Mouse (Mus musculus) embryonic facial prominence, embryonic 13.5 days (tissue): ENCODE measurements around the gene Lrtm2. TPM values are rescaled to one million over a fixed set of nuclear protein-coding genes. Genes with fewer than 3 reads are reported as not detected.

ENCODE experiments used
- ATAC-seq: fragments of 200-750 bp; cut with Nextera tagmentation; 2 replicates; pipeline ENCODE4 v1.8.0; 2017; ENCODE audit warnings: low read depth; ENCODE audit not compliant: insufficient number of reproducible peaks, insufficient read depth, low FRiP score, low TSS enrichment
- H3K27ac ChIP-seq: fragments of 300-500 bp; sonication (generic); 2 replicates; pipeline ENCODE4 v1.5.1; 2015; ENCODE audit warnings: moderate library complexity, mild to moderate bottlenecking, inconsistent platforms
- H3K27me3 ChIP-seq: fragments of 300-500 bp; sonication (generic); 2 replicates; pipeline ENCODE4 v1.6.1; 2015; ENCODE audit warnings: mild to moderate bottlenecking, inconsistent platforms
- H3K36me3 ChIP-seq: fragments of 300-500 bp; sonication (generic); 2 replicates; pipeline ENCODE4 v1.6.1; 2015; ENCODE audit warnings: mild to moderate bottlenecking, inconsistent platforms
- H3K4me1 ChIP-seq: fragments of 300-500 bp; sonication (generic); 2 replicates; pipeline ENCODE4 v1.6.1; 2015; ENCODE audit warnings: inconsistent platforms
- H3K4me2 ChIP-seq: fragments of 300-500 bp; sonication (generic); 2 replicates; pipeline ENCODE4 v1.6.1; 2015; ENCODE audit warnings: moderate library complexity, mild to moderate bottlenecking, inconsistent platforms
- H3K4me3 ChIP-seq: fragments of 300-500 bp; sonication (generic); 2 replicates; pipeline ENCODE4 v1.5.1; 2015; ENCODE audit warnings: mild to moderate bottlenecking, inconsistent platforms
- H3K9ac ChIP-seq: fragments of 300-500 bp; sonication (generic); 2 replicates; pipeline ENCODE4 v1.6.1; 2015; ENCODE audit warnings: mild to moderate bottlenecking, inconsistent platforms
- H3K9me3 ChIP-seq: fragments of 300-500 bp; sonication (generic); 2 replicates; pipeline ENCODE4 v1.6.1; 2016; ENCODE audit warnings: inconsistent platforms
- WGBS: fragments of 180-500 bp; shearing (Covaris S2); methylation state at CpG from one replicate; pipeline ENCODE4 v1.1.7; 2015; ENCODE audit warnings: mixed read lengths; 5-methylcytosine and 5-hydroxymethylcytosine counted together
- polyA plus RNA-seq: library from polyadenylated mRNA; unstranded; fragments of >200 nt; fragmentation: Nextera tagmentation; extraction: Ambion mirVana; gene quantifications from 2 replicates; pipeline ENCODE4 v1.2.1, GENCODE M21; 2015

The Lrtm2 gene
- polyA plus RNA-seq, 1 experiment from 2014 or later = not detected

DNA sequence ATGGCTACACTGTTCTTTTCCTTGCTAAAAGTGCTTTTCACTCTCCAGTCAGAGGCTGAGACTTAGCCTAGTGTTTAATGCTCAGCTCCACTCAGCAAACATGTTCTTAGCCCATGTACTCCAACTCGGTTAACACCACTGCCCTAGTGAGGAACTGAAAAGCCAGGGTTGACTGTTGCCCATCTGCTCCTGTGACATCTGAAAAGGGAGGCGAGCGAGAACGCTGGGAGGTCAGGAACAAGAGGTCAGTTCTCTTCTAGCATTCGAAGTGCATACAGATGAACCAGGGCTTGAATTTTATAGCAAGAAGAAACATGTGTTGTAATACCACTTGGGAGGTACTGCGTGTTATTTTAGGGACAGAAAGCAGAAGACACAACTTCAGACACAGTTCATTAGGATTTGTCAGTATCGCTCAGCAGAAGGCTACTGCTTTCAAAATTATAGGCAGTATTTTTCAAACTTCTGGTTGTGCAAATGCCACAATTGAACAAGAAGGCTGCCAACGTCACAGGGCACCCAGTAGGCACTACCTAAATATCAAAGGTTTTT, 27.5 kb upstream of the Lrtm2 start:
- Histone ChIP-seq H3K36me3 (peaks cover 71% of the 10 kb centered on the region), H3K27me3 (no peaks in the 10 kb centered on the region), H3K4me2 (no peak overlapping the region), H3K9ac (no peak overlapping the region), H3K4me3 (no peak overlapping the region), H3K4me1 (no peaks in the 10 kb centered on the region), H3K9me3 (no peaks in the 10 kb centered on the region), H3K27ac (no peak overlapping the region)
- no peak for ATAC-seq
- 92% methylated on average over 8 of the region's 8 CpGs for WGBS

- H3K9ac ChIP-seq = no peak overlapping the region
- H3K4me1 ChIP-seq = no peaks in the 10 kb centered on the region
- H3K9me3 ChIP-seq = no peaks in the 10 kb centered on the region
- no peaks in the 10 kb centered on the region for H3K27me3 ChIP-seq
- WGBS = 85% methylated on average over 6 of the region's 6 CpGs
- peaks cover 40% of the 10 kb centered on the region for H3K36me3 ChIP-seq
- H3K4me3 ChIP-seq = no peak overlapping the region
- H3K27ac ChIP-seq = no peak overlapping the region
- H3K4me2 ChIP-seq = no peak overlapping the region
- ATAC-seq = no peak
These were observed 21.9 kb upstream of the Lrtm2 start for GRCm38 (mm10) chr6:119352501-119352900.

GRCm38 (mm10) chr6:119351656-119352055, 21.1 kb upstream of the Lrtm2 start:
- Histone ChIP-seq H3K4me1 (no peaks in the 10 kb centered on the region), H3K9me3 (no peaks in the 10 kb centered on the region), H3K27me3 (no peaks in the 10 kb centered on the region), H3K4me2 (no peak overlapping the region), H3K4me3 (no peak overlapping the region), H3K9ac (no peak overlapping the region), H3K27ac (no peak overlapping the region), H3K36me3 (peaks cover 33% of the 10 kb centered on the region)
- no peak for ATAC-seq
- WGBS = 86% methylated on average over 8 of the region's 8 CpGs

- WGBS = 82% methylated on average over 9 of the region's 9 CpGs
- no peak overlapping the region for H3K4me2 ChIP-seq
- H3K36me3 ChIP-seq = peaks cover 24% of the 10 kb centered on the region
- H3K9ac ChIP-seq = no peak overlapping the region
- no peak overlapping the region for H3K27ac ChIP-seq
- no peaks in the 10 kb centered on the region for H3K27me3 ChIP-seq
- H3K4me1 ChIP-seq = no peaks in the 10 kb centered on the region
- no peak for ATAC-seq
- no peak overlapping the region for H3K4me3 ChIP-seq
- H3K9me3 ChIP-seq = no peaks in the 10 kb centered on the region
These were observed 20.2 kb upstream of the Lrtm2 start for GRCm38 (mm10) chr6:119350703-119351198.

GRCm38 (mm10) chr6:119348234-119348633, 17.7 kb upstream of the Lrtm2 start:
- Histone ChIP-seq H3K4me1 (no peaks in the 10 kb centered on the region), H3K4me2 (no peak overlapping the region), H3K27ac (no peak overlapping the region), H3K36me3 (peaks cover under 1% of the 10 kb centered on the region; the same call in 1 of the 2 replicates), H3K9me3 (no peaks in the 10 kb centered on the region), H3K4me3 (no peak overlapping the region), H3K9ac (no peak overlapping the region), H3K27me3 (no peaks in the 10 kb centered on the region)
- no peak for ATAC-seq
- 0% methylated on average over 1 of the region's 1 CpGs for WGBS

DNA sequence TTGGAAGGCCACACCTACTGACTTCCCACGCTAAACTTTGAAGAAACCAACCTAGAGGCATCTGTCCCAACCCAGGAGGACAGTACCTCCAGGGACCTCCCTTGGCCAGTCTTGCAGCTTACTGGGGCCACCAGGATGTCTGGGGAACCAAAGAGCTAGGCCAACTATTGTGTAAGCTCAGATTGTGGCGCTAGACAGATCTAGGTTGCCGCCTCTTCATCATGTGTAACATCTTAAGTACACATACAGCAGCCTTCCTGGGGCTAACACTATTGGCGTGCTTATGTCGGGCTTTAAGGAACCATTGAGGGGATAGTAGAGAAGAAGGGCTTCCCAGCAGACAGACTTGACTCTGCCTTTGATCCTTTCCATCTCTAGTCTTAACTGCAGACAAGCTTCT, 17.2 kb upstream of the Lrtm2 start:
- Histone ChIP-seq H3K36me3 (no peaks in the 10 kb centered on the region), H3K4me1 (no peaks in the 10 kb centered on the region), H3K9me3 (no peaks in the 10 kb centered on the region), H3K27ac (no peak overlapping the region), H3K4me2 (no peak overlapping the region), H3K4me3 (no peak overlapping the region), H3K9ac (no peak overlapping the region), H3K27me3 (no peaks in the 10 kb centered on the region)
- ATAC-seq = no peak
- 74% methylated on average over 5 of the region's 5 CpGs for WGBS

- H3K4me2 ChIP-seq = no peak overlapping the region
- no peaks in the 10 kb centered on the region for H3K27me3 ChIP-seq
- WGBS = 46% methylated on average over 10 of the region's 10 CpGs
- no peaks in the 10 kb centered on the region for H3K36me3 ChIP-seq
- no peaks in the 10 kb centered on the region for H3K9me3 ChIP-seq
- H3K27ac ChIP-seq = no peak overlapping the region
- H3K4me3 ChIP-seq = no peak overlapping the region
- H3K9ac ChIP-seq = no peak overlapping the region
- H3K4me1 ChIP-seq = no peaks in the 10 kb centered on the region
- ATAC-seq = no peak
These were observed 15.7 kb upstream of the Lrtm2 start for GRCm38 (mm10) chr6:119346257-119346656.

- no peak overlapping the region for H3K9ac ChIP-seq
- no peak overlapping the region for H3K4me2 ChIP-seq
- H3K9me3 ChIP-seq = no peaks in the 10 kb centered on the region
- no peak overlapping the region for H3K27ac ChIP-seq
- H3K27me3 ChIP-seq = no peaks in the 10 kb centered on the region
- no peaks in the 10 kb centered on the region for H3K36me3 ChIP-seq
- no peak overlapping the region for H3K4me3 ChIP-seq
- ATAC-seq = no peak
- H3K4me1 ChIP-seq = no peaks in the 10 kb centered on the region
These were observed 10.8 kb upstream of the Lrtm2 start for GRCm38 (mm10) chr6:119341409-119341808.

GRCm38 (mm10) chr6:119338121-119338912, 7.8 kb upstream of the Lrtm2 start:
- Histone ChIP-seq H3K27me3 (peaks cover 8% of the 10 kb centered on the region; the same call in 1 of the 2 replicates), H3K9ac (no peak overlapping the region), H3K4me1 (no peaks in the 10 kb centered on the region), H3K4me3 (no peak overlapping the region), H3K9me3 (no peaks in the 10 kb centered on the region), H3K4me2 (no peak overlapping the region), H3K27ac (no peak overlapping the region), H3K36me3 (no peaks in the 10 kb centered on the region)
- 33% methylated on average over 11 of the region's 11 CpGs for WGBS
- no peak for ATAC-seq

GRCm38 (mm10) chr6:119337287-119337686, 6.7 kb upstream of the Lrtm2 start:
- Histone ChIP-seq H3K36me3 (no peaks in the 10 kb centered on the region), H3K4me3 (no peak overlapping the region), H3K9me3 (no peaks in the 10 kb centered on the region), H3K27ac (no peak overlapping the region), H3K4me1 (no peaks in the 10 kb centered on the region), H3K9ac (no peak overlapping the region), H3K27me3 (peaks cover 18% of the 10 kb centered on the region), H3K4me2 (no peak overlapping the region)
- WGBS = 63% methylated on average over 3 of the region's 3 CpGs
- ATAC-seq = no peak

DNA sequence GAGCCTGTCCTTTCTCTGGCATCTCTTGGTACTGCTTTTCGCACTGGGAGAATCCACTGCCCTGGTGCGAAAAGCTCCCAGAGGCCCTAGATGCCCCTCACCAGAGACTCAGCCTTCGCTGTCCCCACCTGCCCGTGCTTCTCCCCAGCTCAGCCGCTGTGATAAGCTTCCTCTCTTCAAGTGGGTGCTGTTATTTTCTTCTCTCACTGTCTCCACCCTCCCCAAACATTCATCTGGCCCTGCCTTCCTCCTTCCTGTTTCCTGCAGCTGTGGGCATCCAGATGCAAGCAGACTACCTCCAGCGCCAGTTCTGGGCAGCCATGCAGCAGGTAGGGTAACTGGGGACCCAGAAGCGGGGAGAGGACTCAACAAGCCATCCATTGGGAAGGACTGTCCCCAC, 5.6 kb upstream of the Lrtm2 start:
- H3K4me3 ChIP-seq = no peak overlapping the region
- peaks cover 30% of the 10 kb centered on the region for H3K27me3 ChIP-seq
- WGBS = 82% methylated on average over 7 of the region's 7 CpGs
- no peak for ATAC-seq
- no peak overlapping the region for H3K27ac ChIP-seq
- no peaks in the 10 kb centered on the region for H3K9me3 ChIP-seq
- H3K4me2 ChIP-seq = no peak overlapping the region
- no peaks in the 10 kb centered on the region for H3K4me1 ChIP-seq
- H3K36me3 ChIP-seq = no peaks in the 10 kb centered on the region
- no peak overlapping the region for H3K9ac ChIP-seq

DNA sequence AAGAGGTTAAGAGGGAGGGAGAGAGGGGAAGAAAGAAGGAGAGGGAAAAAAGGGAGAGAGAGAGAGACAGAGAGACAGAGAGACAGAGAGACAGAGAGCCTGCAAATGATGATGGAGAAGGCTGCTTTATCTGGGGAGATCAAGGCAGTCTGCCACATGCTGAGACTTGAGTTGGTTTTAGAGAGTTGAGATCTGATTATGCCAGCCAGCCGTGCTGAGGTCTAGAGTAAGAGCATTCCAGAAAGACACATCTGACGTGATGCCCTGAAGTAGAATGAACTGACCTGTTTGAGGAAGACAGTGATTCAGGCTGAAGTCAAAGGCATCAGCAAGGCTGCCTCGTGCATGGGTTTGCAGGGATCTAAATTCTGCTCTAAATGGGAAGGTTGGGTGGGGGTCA, 3.3 kb upstream of the Lrtm2 start:
- ATAC-seq = no peak
- whole genome bisulfite sequencing = 40% methylated on average over 3 of the region's 3 CpGs
- Histone ChIP-seq H3K36me3 (no peaks in the 10 kb centered on the region), H3K4me1 (peaks cover 16% of the 10 kb centered on the region), H3K9me3 (no peaks in the 10 kb centered on the region), H3K27me3 (peaks cover 53% of the 10 kb centered on the region), H3K4me2 (no peak overlapping the region), H3K9ac (no peak overlapping the region), H3K4me3 (no peak overlapping the region), H3K27ac (no peak overlapping the region)
